Mouse (Mus musculus) embryonic facial prominence, embryonic 12.5 days (tissue): Measurements from ENCODE around the gene Usp50. TPM values are rescaled to one million over a fixed set of nuclear protein-coding genes. Genes with fewer than 3 reads are reported as not detected.
A peak's percentile ranks its signal among the peaks of the same experiment; 100 is the strongest.

Experiments
- ATAC-seq: fragments of 200-750 bp; cut with Nextera tagmentation; 2 replicates; pipeline ENCODE4 v1.8.0; 2017; ENCODE audit not compliant: insufficient number of reproducible peaks, insufficient read depth, low FRiP score, low TSS enrichment
- H3K27ac ChIP-seq: fragments of 300-500 bp; sonication (generic); 2 replicates; pipeline ENCODE4 v1.5.1; 2016; ENCODE audit warnings: mild to moderate bottlenecking
- H3K27me3 ChIP-seq: fragments of 300-500 bp; sonication (generic); 2 replicates; pipeline ENCODE4 v1.6.1; 2016; ENCODE audit warnings: mild to moderate bottlenecking, moderate library complexity
- H3K36me3 ChIP-seq: fragments of 300-500 bp; sonication (generic); 2 replicates; pipeline ENCODE4 v1.6.1; 2016; ENCODE audit warnings: mild to moderate bottlenecking
- H3K4me1 ChIP-seq: fragments of 300-500 bp; sonication (generic); 2 replicates; pipeline ENCODE4 v1.6.1; 2016
- H3K4me2 ChIP-seq: fragments of 300-500 bp; sonication (generic); replicated peaks from 2 replicates; pipeline ENCODE4 v1.6.1; 2016; ENCODE audit warnings: mild to moderate bottlenecking, moderate library complexity
- H3K4me3 ChIP-seq: fragments of 300-500 bp; sonication (generic); 2 replicates; pipeline ENCODE4 v1.5.1; 2016; ENCODE audit warnings: mild to moderate bottlenecking
- H3K9ac ChIP-seq: fragments of 300-500 bp; sonication (generic); 2 replicates; pipeline ENCODE4 v1.6.1; 2016; ENCODE audit warnings: mild to moderate bottlenecking, moderate library complexity
- H3K9me3 ChIP-seq: fragments of 300-500 bp; sonication (generic); 2 replicates; pipeline ENCODE4 v1.6.1; 2016; ENCODE audit warnings: mild to moderate bottlenecking, moderate library complexity
- WGBS: fragments of 180-500 bp; shearing (Covaris S2); methylation state at CpG from one replicate; pipeline ENCODE4 v1.1.7; 2016; 5-methylcytosine and 5-hydroxymethylcytosine counted together
- polyA plus RNA-seq: library from polyadenylated mRNA; unstranded; fragments of >200 nt; fragmentation: Nextera tagmentation; extraction: Ambion mirVana; gene quantifications from 2 replicates; pipeline ENCODE4 v1.2.1, GENCODE M21; 2016

Gene Usp50
- polyA plus RNA-seq, 1 experiment from 2014 or later: 3.2 TPM

GRCm38 (mm10) chr2:126778806-126779205 is 4.5 kb downstream of the Usp50 start:
- WGBS: 84% methylated on average over 4 of the region's 4 CpGs
- Histone ChIP-seq H3K4me3 (no peak overlapping the region), H3K4me2 (no peak overlapping the region), H3K27me3 (no peaks in the 10 kb centered on the region), H3K9me3 (no peaks in the 10 kb centered on the region), H3K27ac (no peak overlapping the region), H3K36me3 (no peaks in the 10 kb centered on the region), H3K9ac (no peak overlapping the region), H3K4me1 (no peaks in the 10 kb centered on the region)
- no peak for ATAC-seq

- Histone ChIP-seq H3K9me3 (no peaks in the 10 kb centered on the region), H3K36me3 (no peaks in the 10 kb centered on the region), H3K27me3 (no peaks in the 10 kb centered on the region), H3K4me1 (no peaks in the 10 kb centered on the region), H3K4me3 (no peak overlapping the region), H3K9ac (no peak overlapping the region), H3K4me2 (no peak overlapping the region), H3K27ac (no peak overlapping the region)
- no peak for ATAC-seq
- 54% methylated on average over 1 of the region's 1 CpGs for WGBS
Measured at GRCm38 (mm10) chr2:126776416-126776815, 6.9 kb downstream of the Usp50 start.

DNA sequence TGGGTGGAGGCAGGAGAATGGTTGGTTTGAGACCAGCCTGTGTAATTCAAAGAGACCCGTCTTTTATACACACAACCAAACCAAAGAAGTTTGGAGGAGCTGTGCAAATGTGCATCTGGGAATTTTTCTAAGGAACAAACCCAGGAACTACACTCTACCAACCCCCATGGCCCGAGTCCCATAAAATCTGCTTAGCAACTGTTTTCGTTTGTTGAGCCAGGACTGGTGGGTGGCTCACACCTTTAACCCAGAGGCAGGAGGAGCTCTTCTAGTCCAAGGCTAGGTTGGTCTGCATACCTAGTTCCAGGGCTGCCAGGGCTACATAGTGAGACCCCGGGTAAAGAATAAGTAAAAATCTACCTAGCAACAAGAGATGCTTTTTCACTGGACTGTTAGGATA is 7.3 kb downstream of the Usp50 start:
- Histone ChIP-seq H3K36me3 (no peaks in the 10 kb centered on the region), H3K9me3 (no peaks in the 10 kb centered on the region), H3K27ac (no peak overlapping the region), H3K4me1 (no peaks in the 10 kb centered on the region), H3K27me3 (no peaks in the 10 kb centered on the region), H3K9ac (no peak overlapping the region), H3K4me3 (no peak overlapping the region), H3K4me2 (no peak overlapping the region)
- 75% methylated on average over 4 of the region's 4 CpGs for WGBS
- ATAC-seq: no peak

GRCm38 (mm10) chr2:126772217-126772616 is 11.1 kb downstream of the Usp50 start:
- Histone ChIP-seq H3K36me3 (no peaks in the 10 kb centered on the region), H3K27ac (no peak overlapping the region), H3K4me2 (no peak overlapping the region), H3K9me3 (no peaks in the 10 kb centered on the region), H3K9ac (no peak overlapping the region), H3K27me3 (no peaks in the 10 kb centered on the region), H3K4me3 (no peak overlapping the region), H3K4me1 (0 out of 2 replicates have a peak, but pooled peaks cover 3% of the 10 kb centered on the region)
- 86% methylated on average over 5 of the region's 5 CpGs for WGBS
- ATAC-seq: no peak

DNA sequence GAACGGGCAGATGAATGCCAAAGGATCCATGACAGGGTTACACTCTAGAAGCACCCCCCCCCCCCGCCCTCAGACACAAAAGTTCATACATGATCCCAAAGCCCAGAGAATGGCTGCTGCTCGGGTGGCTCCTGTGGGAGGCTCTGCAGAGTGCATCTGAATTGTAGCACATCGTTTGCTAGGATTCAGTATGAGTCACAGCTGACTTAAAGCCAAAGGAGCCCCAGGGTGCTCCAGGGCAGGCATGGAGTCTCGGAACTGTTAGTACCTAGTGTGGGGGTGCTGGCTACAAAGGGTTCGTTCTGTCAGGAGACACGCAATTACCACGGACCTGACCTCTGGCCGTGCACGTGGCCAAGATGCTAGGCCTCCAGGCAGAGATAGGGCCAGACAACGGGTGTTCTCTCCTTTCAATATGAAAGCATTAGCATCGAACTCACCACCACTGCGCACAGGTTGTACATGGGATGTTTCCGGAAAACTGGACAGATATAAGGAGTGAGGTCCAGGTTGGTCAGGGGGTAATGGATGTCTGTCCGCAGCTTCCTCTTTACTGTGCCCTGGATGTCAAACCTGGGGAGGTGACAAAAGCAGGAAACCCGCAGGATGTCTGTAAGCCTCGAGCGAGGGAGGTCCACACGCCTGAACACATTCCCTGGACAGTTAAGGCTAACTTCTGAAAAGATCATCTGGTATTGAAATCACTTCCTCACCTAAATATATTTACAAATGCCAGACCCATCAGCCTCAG is 13.7 kb downstream of the Usp50 start:
- ATAC-seq: no peak
- H3K36me3 ChIP-seq: 0 out of 2 replicates have a peak, but pooled peaks cover under 1% of the 10 kb centered on the region
- no peak overlapping the region for H3K4me2 ChIP-seq
- no peaks in the 10 kb centered on the region for H3K27me3 ChIP-seq
- H3K27ac ChIP-seq: no peak overlapping the region
- no peak overlapping the region for H3K4me3 ChIP-seq
- no peaks in the 10 kb centered on the region for H3K9me3 ChIP-seq
- no peak overlapping the region for H3K9ac ChIP-seq
- 0 out of 2 replicates have a peak, but pooled peaks cover 3% of the 10 kb centered on the region for H3K4me1 ChIP-seq
- WGBS: 70% methylated on average over 19 of the region's 19 CpGs

- H3K9me3 ChIP-seq: no peaks in the 10 kb centered on the region
- H3K27ac ChIP-seq: no peak overlapping the region
- no peak for ATAC-seq
- H3K36me3 ChIP-seq: 0 out of 2 replicates have a peak, but pooled peaks cover 3% of the 10 kb centered on the region
- H3K4me2 ChIP-seq: no peak overlapping the region
- H3K27me3 ChIP-seq: no peaks in the 10 kb centered on the region
- H3K9ac ChIP-seq: no peak overlapping the region
- 0 out of 2 replicates have a peak, but pooled peaks cover 3% of the 10 kb centered on the region for H3K4me1 ChIP-seq
- no peak overlapping the region for H3K4me3 ChIP-seq
- WGBS: 80% methylated on average over 4 of the region's 4 CpGs
Measured at GRCm38 (mm10) chr2:126768194-126768593, 15.1 kb downstream of the Usp50 start.

- Histone ChIP-seq H3K4me3 (no peak overlapping the region), H3K9ac (no peak overlapping the region), H3K9me3 (no peaks in the 10 kb centered on the region), H3K36me3 (peaks cover 7% of the 10 kb centered on the region), H3K4me2 (no peak overlapping the region), H3K4me1 (0 out of 2 replicates have a peak, but pooled peaks cover 3% of the 10 kb centered on the region), H3K27ac (no peak overlapping the region), H3K27me3 (no peaks in the 10 kb centered on the region)
- no peak for ATAC-seq
- WGBS: 98% methylated on average over 3 of the region's 3 CpGs
Measured at GRCm38 (mm10) chr2:126767599-126767998, 15.7 kb downstream of the Usp50 start.

DNA sequence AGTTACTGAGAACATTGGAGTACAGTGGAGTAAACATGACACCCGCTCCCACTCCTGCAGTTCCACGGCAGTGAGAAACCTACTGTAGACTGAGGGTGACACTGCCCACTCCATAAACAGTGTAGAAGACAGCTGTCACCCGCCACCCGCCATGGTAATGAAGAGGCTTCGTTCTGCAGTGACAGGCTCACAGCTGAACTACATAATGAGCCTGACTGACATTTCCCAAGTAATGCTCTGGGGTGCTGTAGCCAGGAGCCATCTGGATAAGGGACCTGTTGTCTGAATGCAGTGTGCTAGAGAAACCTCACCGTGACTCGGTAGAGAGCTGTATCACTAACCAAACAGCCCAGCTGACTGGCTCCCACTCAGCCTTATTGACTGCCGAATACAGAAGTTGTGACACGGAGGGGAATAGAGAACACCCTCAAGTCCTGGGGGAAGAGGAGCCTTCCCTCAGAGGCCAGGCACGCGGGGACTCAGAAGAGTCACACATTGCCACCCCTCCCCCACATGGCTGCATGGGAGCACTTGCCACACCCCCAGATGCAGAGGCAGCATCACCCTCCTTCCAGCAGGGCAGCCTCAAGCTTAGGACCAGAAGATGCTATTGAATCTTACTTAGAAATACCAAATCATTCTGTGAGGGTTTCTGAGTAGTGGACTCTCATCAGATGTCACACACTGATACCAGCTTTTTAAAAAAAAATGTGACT is 17.2 kb downstream of the Usp50 start:
- Histone ChIP-seq H3K9me3 (no peaks in the 10 kb centered on the region), H3K36me3 (peaks cover 21% of the 10 kb centered on the region), H3K4me1 (0 out of 2 replicates have a peak, but pooled peaks cover 3% of the 10 kb centered on the region), H3K4me3 (no peak overlapping the region), H3K27me3 (no peaks in the 10 kb centered on the region), H3K27ac (no peak overlapping the region), H3K4me2 (no peak overlapping the region), H3K9ac (no peak overlapping the region)
- peak; percentile 50; the same call in 1 of the 2 replicates for ATAC-seq
- 49% methylated on average over 11 of the region's 11 CpGs for WGBS

- WGBS: 91% methylated on average over 7 of the region's 7 CpGs
- no peaks in the 10 kb centered on the region for H3K4me1 ChIP-seq
- H3K36me3 ChIP-seq: peaks cover 74% of the 10 kb centered on the region
- H3K9ac ChIP-seq: no peak overlapping the region
- H3K27me3 ChIP-seq: no peaks in the 10 kb centered on the region
- H3K9me3 ChIP-seq: no peaks in the 10 kb centered on the region
- no peak for ATAC-seq
- H3K4me2 ChIP-seq: no peak overlapping the region
- H3K4me3 ChIP-seq: no peak overlapping the region
- no peak overlapping the region for H3K27ac ChIP-seq
Measured at GRCm38 (mm10) chr2:126759351-126759750, 23.9 kb downstream of the Usp50 start.

GRCm38 (mm10) chr2:126755664-126756063 is 27.6 kb downstream of the Usp50 start:
- ATAC-seq: no peak
- H3K27me3 ChIP-seq: no peaks in the 10 kb centered on the region
- 97% methylated on average over 6 of the region's 6 CpGs for WGBS

DNA sequence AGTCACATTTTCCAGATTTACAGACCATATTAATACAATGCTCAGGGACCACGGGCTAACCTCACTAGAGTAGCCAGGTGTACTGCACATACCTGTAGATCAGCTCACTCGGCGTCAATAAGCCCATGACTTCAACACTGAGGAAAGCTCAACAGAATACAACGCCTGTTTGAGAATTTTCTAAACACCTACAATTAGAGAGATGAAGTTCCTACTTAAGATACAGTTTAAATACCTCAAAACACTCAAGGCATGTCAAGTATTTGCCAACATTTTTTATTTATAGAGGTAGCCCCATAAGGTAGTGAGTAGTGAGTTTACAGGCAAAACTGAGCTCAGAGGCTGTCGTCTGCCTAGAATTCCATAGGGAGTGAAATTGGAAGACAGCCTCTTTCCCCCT is 39.9 kb downstream of the Usp50 start:
- no peak overlapping the region for H3K4me3 ChIP-seq
- no peak for ATAC-seq
- no peak overlapping the region for H3K4me2 ChIP-seq
- no peak overlapping the region for H3K27ac ChIP-seq
- no peaks in the 10 kb centered on the region for H3K4me1 ChIP-seq
- H3K36me3 ChIP-seq: peaks cover 57% of the 10 kb centered on the region
- H3K27me3 ChIP-seq: no peaks in the 10 kb centered on the region
- WGBS: 82% methylated on average over 5 of the region's 5 CpGs
- no peak overlapping the region for H3K9ac ChIP-seq
- H3K9me3 ChIP-seq: no peaks in the 10 kb centered on the region

More at GRCm38 (mm10) chr2:126755664-126756063, 27.6 kb downstream of the Usp50 start:
- no peak overlapping the region for H3K27ac ChIP-seq
- no peaks in the 10 kb centered on the region for H3K4me1 ChIP-seq
- no peaks in the 10 kb centered on the region for H3K9me3 ChIP-seq
- no peak overlapping the region for H3K4me2 ChIP-seq
- peaks cover 83% of the 10 kb centered on the region for H3K36me3 ChIP-seq
- H3K9ac ChIP-seq: no peak overlapping the region
- no peak overlapping the region for H3K4me3 ChIP-seq

- Histone ChIP-seq H3K4me1 (no peaks in the 10 kb centered on the region), H3K9me3 (no peaks in the 10 kb centered on the region), H3K27ac (no peak overlapping the region), H3K4me2 (no peak overlapping the region), H3K36me3 (peaks cover 55% of the 10 kb centered on the region), H3K4me3 (no peak overlapping the region), H3K9ac (no peak overlapping the region), H3K27me3 (no peaks in the 10 kb centered on the region)
- ATAC-seq: no peak
- WGBS: 88% methylated on average over 2 of the region's 2 CpGs
Measured at GRCm38 (mm10) chr2:126740314-126740713, 43.0 kb downstream of the Usp50 start.
